Mouse (Mus musculus): Measurements from ENCODE around the gene Egr2.

GRCm38 (mm10) chr10:67571443-67571842 is 36.2 kb downstream of the Egr2 start:
- TF ChIP-seq CTCF (IDR thresholded peaks at IDR 0.05; ENCODE audit: borderline replicate concordance, control insufficient read depth, extremely low read depth, insufficient read depth, low read length, poor library complexity) (no peak), POLR2A (IDR thresholded peaks at IDR 0.05; ENCODE audit: control insufficient read depth, extremely low read depth, insufficient read depth, low read length, poor library complexity) (no peak)

Data from thymus, adult 2 months (tissue).